Mouse (Mus musculus) megakaryocyte-erythroid progenitor cell, adult 5-6 weeks (primary cell): ENCODE results near the gene Pknox2. TPM values are rescaled to one million over a fixed set of nuclear protein-coding genes. Genes with fewer than 3 reads are reported as not detected.

Experiments
- ATAC-seq: replicated peaks from 2 replicates; pipeline ENCODE4 v1.8.0; 2016; ENCODE audit warnings: mild to moderate bottlenecking, inconsistent platforms; ENCODE audit not compliant: severe bottlenecking, poor library complexity, low FRiP score, low TSS enrichment
- total RNA-seq, 2 experiments: library from RNA; stranded (forward) in 1 of 2; stranded (reverse) in 1 of 2; fragments of 200-1000, 215-1000 nt in 1 of 2; fragments of >200 nt in 1 of 2; fragmentation: Nextera tagmentation in 1 of 2; gene quantifications; 2 replicates each; pipeline ENCODE4 v1.2.3; 2014 to 2017

Pknox2 gene
- total RNA-seq (2014; fragmentation: Nextera tagmentation), result not detected in 2 replicates
- total RNA-seq (2017), result not detected in 2 replicates

GRCm38 (mm10) chr9:37147359-37147685, at the start of gene Pknox2:
Gene Pknox2 (minus strand): TSS chr9:37147407.
- ATAC-seq, result peak; percentile 60

GRCm38 (mm10) chr9:37188024-37188423, 40.8 kb upstream of the Pknox2 start:
- no peak for ATAC-seq

GRCm38 (mm10) chr9:37187407-37187806, 40.2 kb upstream of the Pknox2 start:
- ATAC-seq, result no peak

- ATAC-seq, result no peak
Observed at GRCm38 (mm10) chr9:37183176-37183575, 36.0 kb upstream of the Pknox2 start.

DNA sequence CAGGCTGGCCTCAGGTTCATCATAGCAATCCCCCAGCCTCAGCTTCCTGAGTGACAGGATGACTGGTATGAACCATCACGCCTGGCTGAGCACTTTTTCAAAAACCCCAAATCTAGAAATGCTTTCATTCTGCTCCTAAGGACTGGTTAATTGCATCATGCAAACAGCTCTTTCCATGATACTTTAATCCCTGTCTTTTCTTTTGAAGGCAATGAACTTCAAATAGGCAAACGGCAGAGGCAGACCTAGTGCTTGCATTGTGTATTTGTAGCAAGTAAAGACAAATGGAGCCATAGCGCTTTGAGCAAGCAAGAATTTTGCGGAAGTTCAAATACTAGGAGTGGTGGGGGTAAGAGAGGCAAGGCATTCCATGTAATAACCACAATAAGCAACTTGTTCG, 34.4 kb upstream of the Pknox2 start:
- no peak for ATAC-seq

DNA sequence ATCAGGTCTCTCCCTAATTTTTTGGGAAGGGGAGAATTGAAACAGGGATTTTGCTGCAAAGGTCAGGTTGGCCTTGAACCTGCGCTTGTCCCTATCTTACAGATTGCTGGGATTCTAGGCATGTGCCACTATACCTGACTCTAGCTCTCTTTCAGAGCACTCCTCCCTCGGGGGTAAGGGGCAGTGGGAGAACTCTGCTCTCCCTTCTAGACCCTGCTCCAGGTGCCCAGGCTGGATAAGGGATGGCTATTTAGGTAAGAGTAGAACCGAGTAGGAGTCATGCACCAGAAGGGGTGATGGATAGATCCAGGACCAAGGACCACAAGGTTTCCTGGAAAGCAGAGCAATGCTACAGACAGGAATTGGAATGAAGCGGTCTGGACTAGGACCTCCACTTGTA, 32.4 kb upstream of the Pknox2 start:
- no peak for ATAC-seq

DNA sequence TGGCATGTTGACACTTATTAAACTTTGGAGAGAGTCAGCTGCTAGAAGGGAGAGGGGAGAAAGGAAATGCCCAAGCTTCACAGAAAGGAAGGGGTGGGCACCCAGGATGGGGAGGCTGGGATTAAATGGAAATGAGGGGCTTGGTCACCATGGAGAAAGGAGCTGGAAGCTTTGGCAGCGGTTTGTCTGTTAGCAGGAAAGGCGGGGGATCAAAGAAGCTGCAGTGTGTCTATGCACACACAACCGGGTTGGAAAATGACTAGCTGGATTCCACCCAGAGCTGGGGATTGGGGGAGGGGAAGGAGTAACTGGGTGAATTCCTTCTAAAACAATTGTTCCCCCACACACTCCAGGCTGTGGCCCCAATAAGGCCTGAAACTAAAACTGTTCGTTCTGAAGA, 31.7 kb upstream of the Pknox2 start:
- ATAC-seq, result no peak

GRCm38 (mm10) chr9:37177551-37177950, 30.3 kb upstream of the Pknox2 start:
- ATAC-seq, result no peak

DNA sequence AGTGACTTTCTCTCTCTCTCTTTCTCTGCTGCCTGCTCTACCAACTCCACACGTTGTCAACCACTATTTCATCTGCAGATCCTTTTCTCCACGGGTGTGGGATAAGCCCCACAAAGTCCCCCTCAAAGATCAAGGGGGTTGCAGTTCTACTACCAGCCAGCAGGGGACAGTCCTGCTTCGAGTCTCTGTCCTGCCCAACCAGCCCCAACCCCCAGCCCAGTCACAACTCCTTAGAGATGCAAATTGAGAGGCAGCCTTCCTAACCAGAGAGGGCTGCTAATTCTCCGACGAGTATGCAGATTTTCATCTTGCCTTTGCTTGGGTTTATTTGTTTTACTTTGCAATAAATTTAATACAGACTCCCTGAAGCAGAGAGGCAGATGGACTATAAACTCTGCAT, 29.9 kb upstream of the Pknox2 start:
- peak; percentile 87 for ATAC-seq

DNA sequence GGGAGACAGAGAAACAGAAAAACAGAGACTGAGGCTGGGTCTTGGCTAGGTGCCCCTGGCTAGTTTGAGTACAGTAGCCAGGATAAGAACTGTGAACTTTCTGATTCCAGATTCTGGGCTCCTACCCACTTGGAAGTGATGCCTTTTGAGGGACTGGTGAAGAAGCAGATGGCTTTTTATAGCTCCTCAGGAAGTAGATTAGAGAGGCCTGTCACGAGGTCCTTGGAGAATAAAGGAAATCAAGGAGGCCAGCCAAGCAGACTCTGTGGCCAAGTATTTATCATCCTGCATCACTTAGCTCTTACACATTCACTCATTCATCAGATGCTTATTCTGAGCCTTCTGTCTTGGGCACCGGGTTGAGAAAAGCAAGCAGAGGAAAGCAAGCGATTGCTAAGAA, 28.8 kb upstream of the Pknox2 start:
- no peak for ATAC-seq

GRCm38 (mm10) chr9:37173376-37173775, 26.2 kb upstream of the Pknox2 start:
- no peak for ATAC-seq

- no peak for ATAC-seq
Observed at GRCm38 (mm10) chr9:37166899-37167298, 19.7 kb upstream of the Pknox2 start.

- no peak for ATAC-seq
Observed at GRCm38 (mm10) chr9:37160686-37161085, 13.5 kb upstream of the Pknox2 start.

- ATAC-seq, result no peak
Observed at GRCm38 (mm10) chr9:37147886-37148285, 679 bp upstream of the Pknox2 start.

DNA sequence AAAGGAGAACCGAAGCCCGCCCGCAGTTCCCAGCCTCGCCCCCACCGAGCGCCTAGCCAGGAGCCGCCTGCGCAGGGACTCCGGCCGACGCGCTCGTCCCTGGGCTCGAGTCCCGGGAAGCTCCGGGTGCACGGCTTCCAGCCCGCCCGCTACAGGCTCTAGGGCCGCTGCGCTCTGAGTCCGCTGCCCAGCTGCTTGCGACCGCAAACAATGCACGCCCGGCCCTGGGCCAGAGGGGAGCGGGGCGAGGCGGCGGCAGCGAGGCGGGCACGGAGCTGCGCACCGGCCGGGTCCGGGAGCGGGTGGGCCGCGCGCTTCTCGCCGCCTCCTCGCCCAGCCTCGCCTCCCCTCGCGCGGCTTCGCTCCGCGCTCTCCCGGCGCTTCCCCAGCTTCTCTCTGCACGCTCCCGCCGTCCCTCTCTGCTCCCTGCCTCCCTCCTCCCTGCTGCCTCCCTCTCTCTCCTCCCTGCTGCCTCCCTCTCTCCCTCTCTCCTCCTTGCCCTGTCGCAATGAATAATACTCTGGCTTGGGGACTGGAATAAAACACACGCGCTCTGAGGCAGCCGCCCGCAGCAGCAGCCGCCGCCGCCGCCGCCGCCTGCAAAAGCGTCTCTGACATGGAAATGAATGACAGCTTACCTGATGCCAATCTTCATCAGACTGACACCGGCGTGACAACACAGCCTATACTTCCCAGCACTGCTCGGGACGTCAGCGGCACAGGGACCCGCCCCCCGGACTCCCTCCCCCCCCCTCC, 426 bp downstream of the Pknox2 start:
- no peak for ATAC-seq

- ATAC-seq, result no peak
Observed at GRCm38 (mm10) chr9:37146353-37146602, 929 bp downstream of the Pknox2 start.

- no peak for ATAC-seq
Observed at GRCm38 (mm10) chr9:37145616-37146352, 1.4 kb downstream of the Pknox2 start.

GRCm38 (mm10) chr9:37145151-37145615, 2.0 kb downstream of the Pknox2 start:
- ATAC-seq, result 0 out of 2 replicates have a peak, but pooled peaks have one; percentile 49

DNA sequence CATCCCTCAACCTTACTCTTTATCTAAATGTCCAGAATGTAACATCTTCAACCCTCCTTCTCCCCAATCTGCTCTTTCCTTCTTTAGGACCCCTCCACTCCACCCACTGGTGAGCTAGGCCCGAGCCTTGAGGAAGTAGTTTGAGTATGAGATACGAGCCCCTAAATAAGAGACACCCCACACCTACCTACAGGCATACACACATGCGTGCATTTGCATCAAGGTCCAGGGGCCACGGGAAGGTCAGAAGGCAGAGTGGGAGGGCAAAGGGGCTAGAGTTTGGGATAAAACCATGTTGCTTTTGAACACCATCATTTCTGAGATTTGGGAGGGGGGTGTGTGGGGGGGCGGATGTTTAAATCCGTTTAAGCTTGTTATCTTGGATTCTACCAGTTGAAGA, 2.5 kb downstream of the Pknox2 start:
- ATAC-seq, result no peak

- no peak for ATAC-seq
Observed at GRCm38 (mm10) chr9:37144251-37144650, 3.0 kb downstream of the Pknox2 start.
